Mouse (Mus musculus) C2C12 (cell line): ENCODE data around the gene Nav2.

ENCODE experiments used
- CTCF ChIP-seq: IDR thresholded peaks from one replicate; pipeline ENCODE4 v1.5.1; 2011; ENCODE audit not compliant: control insufficient read depth, insufficient read depth, insufficient read length
- MYOD1 ChIP-seq: IDR thresholded peaks from one replicate; pipeline ENCODE4 v1.6.1; 2011; ENCODE audit warnings: low read depth; ENCODE audit not compliant: control insufficient read depth, insufficient read length

- TF ChIP-seq MYOD1, result no peak
- TF ChIP-seq CTCF, result no peak
These were observed 120.9 kb downstream of the Nav2 start for GRCm38 (mm10) chr7:49029282-49030012.
